Mouse (Mus musculus): ENCODE data around the gene Mrps27.

- TF ChIP-seq POLR2A (IDR thresholded peaks at IDR 0.05; ENCODE audit: borderline replicate concordance, extremely low read depth, low read depth, low read length) (no peak), CTCF (IDR thresholded peaks at IDR 0.05; ENCODE audit: insufficient read depth, low read length) (peak; percentile 59)
Measured at GRCm38 (mm10) chr13:99375550-99375949, 31.0 kb downstream of the Mrps27 start.

All from lung, adult 2 months (tissue).